Mouse (Mus musculus) liver, adult 2 months (tissue): ENCODE results near the gene Kat8.

ENCODE experiments used
- CTCF ChIP-seq: fragments of 200-500 bp; IDR thresholded peaks from 2 replicates; pipeline ENCODE4 v1.5.1; 2011; ENCODE audit warnings: low read depth, low read length, control low read depth
- POLR2A ChIP-seq: fragments of 200-500 bp; IDR thresholded peaks from 2 replicates; pipeline ENCODE4 v1.6.1; 2011; ENCODE audit warnings: low read length, control low read depth; ENCODE audit not compliant: insufficient read depth; ENCODE audit errors: extremely low read depth

GRCm38 (mm10) chr7:127932273-127933031 lies 20.1 kb downstream of the Kat8 start:
- TF ChIP-seq CTCF = no peak
- TF ChIP-seq POLR2A = no peak
